Mouse (Mus musculus): ENCODE results near the gene Mutyh.

DNA sequence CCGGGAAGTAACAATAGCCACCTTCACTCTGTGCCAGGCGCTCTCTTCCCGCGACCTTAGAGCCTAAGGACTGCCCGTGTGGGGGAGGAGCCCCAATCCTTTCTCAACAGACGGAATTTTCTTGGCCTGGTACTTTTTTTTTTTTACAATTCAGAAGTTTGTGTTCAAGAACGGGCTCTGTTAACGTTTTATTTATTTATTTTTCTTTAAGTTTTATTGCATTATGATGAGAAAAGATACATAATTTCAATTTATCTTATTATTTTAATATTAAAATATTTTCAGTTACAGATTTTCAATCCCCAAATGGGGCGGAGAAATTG, 14.1 kb downstream of the Mutyh start, which contains the start of gene Hpdl:
- TF ChIP-seq CTCF (IDR thresholded peaks at IDR 0.05; ENCODE audit: low read depth), result no peak
- no peak for TF ChIP-seq EP300 (IDR thresholded peaks at IDR 0.05; ENCODE audit: low read depth)
